Mouse (Mus musculus): ENCODE measurements at regions not wholly inside any gene's neighbourhood (a gene's known extent, or its start where the extent isn't known, plus 50 kb on each side); places are given as distances from the start of the nearest gene placed in this dataset.

DNA sequence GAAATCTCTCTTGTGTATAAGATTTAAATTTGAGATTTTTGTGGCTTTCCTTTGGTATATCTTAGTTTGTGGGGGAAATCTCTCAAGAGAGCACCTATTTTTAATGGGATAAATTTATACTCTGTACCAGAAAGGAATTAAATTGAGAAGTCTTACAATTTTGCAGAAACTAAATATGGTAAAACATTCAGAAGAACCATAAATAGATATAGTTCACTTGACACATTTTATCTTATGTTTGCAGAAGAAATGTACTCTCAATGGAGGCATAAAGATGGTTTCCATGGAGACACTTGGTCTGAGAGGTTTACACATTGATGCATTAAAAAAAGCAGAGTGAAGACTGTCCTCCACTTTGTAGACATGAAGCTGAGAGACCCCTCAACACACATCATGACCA, 86.9 kb downstream of the Ndufa10 start:
- no peak for DNase-seq (ENCODE audit: low spot score)

DNA sequence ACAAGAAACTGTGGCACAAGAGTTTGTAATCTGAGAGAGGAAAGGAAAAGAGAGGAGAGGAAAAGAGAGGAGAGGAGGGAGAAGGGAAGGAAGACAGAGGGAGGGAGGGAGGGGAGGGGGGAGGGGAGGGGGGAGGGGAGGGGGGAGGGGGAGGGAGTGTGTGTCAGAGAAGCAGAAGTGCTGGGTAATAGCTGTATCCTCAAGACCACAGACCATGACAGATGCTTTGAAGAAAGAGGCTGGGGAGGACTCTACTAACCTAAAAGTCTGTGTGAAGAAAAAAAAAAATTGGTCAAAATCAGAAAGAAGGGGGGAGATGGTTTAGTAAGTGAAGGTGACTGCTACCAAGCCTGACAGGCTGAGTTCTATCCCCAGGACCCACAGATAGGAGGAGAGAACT, 88.7 kb downstream of the Ndufa10 start:
- DNase-seq (ENCODE audit: low spot score): no peak

DNA sequence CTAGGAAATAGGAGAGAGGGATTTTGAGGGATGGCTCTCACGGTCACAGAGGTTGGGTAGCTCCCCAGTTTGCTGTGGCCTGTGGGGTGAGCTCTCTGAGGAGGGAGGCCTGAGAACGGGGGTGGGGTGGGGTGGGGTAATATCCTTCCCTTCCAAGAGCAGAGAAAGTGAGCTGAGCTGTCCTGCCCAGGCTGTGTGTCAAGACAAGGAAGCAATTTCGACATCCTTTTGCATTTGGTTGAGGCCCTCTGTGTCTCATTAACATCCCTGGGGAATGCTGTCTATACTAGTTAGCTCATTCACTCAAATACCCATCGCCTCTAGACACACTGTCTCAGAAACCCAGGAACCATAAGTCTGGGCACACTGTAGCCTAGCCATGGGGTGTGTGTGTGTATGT, 89.9 kb downstream of the Ndufa10 start:
- no peak for DNase-seq (ENCODE audit: low spot score)

DNA sequence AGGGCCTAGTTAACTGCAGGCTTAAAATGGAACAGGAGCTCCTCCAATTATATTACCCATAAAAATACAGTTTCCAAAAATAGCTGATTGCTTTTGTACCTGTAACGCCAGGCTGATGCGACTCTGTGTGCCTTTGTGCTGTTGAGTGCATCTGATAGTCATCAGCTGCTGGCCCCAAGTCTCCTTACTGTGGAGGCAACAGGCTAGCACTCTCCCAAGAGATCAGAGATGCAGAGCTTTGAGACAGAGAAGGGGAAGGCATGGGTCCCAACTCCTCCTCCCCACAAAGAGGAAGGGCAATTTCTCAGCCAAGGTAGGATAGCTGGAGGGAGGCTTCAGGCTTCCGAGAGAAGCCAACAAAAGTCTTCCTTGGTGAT, 94.2 kb downstream of the Ndufa10 start:
- no peak for DNase-seq (ENCODE audit: low spot score)

DNA sequence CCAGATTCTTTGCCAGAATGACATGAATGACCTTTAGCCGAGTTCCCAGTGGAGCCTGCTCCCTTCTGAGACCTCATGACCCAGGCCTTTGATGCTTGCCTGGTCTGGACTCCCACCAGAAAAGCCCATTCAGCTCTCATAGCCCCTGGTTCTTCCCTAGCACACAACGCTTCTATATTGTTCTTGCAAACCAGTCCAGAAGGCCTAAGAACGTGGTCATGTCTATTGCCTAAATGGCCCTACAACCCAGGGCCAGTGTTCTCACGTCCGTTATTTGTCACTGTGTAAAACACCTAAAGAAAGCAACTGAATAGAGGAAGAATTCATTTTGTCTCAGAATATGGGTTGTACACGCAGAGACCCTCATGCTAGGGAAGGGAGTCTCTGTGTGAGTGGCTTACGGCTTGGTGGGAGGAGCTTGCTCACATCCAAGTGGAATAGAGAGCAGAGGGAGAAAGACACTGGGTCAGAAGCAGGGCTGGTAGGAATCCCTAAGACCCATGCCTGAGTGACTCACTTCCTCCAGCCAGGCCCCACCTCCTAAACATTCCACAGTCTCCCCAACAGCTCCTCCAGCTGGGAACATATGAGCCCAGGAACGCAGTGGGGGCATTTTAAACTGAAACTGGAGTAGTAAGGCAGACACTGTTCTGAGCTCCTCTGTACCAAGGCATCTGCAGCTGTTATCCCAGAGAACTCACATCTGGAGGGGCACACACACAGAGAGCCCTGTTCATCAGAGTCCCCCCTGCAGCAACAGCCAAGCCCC, 94.7 kb downstream of the Ndufa10 start:
- DNase-seq (ENCODE audit: low spot score): peak; percentile 30

DNA sequence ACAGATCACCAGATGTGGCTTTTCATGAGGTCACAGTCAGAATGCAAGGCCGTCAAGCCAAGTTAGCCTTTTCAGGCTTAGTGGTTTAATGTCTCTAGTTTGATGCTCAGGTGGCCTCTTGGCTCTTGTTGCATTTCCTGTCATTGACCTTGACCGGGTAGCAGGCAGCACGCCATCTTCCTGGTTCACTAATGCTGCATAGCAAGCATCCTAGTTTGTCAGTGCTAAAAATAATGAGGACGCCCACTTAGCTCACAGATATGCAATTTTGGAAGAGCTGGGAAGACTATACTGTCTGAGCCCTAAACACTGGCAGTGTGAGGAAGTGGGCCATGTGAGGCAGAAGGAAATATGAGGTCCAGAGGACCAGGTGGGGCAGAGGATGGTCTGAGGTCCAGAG, 97.2 kb downstream of the Ndufa10 start:
- DNase-seq (ENCODE audit: low spot score): no peak

DNA sequence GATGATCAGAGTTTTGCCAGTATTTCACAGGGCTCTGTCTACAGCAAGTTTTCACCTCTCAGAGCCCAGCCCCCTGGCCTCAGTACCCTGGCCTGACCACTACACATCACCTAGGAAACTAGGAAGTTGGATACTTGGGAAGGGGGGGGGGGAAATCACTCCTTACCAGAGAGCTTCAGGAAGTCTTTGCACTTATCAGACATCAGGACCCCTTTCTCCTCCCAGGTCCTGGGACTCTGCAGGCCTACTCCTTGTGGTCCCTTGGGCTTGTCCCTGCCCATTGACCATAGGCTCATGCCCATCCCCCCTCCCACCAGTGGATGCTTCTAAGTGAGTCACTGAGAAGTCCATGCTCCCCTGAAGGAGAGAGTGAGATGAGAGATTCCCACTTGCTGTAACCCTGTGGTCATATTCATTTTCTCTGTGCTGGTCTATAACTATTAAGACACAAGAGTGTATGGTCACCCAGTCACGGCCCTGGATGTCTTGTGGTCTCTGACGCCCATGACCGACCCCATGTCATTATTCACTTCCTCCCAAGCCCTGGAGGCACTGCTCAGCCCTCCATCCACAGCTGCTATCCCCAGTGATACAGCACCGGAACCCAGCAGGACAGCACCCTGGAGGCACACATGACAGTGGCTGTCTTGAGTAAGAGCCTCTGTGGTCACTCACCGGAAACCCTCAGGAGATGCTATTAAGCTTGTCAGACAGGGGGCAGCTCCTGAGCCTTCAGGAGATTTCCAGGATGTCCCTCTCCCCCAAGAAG, 101.3 kb downstream of the Ndufa10 start:
- DNase-seq (ENCODE audit: low spot score): no peak

DNA sequence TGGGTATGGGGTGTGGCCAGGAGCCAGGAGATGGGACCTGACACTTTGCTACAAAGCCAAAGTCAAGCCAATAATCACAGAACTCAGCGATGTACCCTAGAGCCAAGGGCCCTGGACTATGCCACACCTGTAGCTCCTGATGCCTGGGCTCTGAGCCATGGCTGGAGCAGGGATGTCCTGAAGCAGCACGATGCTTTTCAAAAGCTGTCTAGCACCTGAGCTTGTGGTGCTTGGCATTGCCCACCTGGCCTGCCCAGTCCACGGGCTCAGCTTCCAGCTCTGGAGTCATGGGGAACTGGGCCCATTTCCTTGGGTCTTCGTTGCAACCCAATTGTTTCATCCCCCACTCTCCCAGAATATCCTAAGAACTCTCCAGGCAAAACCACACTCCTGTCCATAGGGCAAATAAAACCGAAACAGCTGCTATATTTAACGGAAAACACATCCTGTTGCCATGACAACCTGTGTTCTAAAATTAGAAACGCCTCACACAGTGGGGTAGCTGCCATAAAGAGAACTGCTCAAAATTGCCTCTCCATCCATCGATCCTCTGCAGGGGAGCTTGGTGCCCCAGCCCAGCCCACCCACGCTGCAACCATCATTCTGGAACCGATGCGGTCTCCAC, 102.2 kb downstream of the Ndufa10 start:
- no peak for DNase-seq (ENCODE audit: low spot score)

DNA sequence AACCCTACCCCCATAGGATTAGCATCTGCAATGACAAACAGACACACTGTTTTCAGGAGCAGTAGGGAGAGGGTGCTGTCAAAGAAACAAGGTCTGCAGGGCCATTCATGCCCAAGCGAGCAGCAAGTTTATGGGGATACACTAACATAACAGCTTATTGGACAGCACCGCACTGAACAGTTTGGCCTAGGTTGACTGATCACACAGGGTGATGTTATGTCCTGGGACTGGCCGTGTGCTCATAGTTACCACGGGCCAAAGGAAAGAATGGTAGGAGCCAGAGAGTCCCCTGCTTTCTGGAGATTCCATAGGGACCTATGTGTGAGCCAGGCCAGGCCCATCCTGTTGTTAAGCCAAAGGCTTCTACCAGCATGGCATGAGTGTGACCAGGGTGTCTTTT, 102.8 kb downstream of the Ndufa10 start:
- no peak for DNase-seq (ENCODE audit: low spot score)

DNA sequence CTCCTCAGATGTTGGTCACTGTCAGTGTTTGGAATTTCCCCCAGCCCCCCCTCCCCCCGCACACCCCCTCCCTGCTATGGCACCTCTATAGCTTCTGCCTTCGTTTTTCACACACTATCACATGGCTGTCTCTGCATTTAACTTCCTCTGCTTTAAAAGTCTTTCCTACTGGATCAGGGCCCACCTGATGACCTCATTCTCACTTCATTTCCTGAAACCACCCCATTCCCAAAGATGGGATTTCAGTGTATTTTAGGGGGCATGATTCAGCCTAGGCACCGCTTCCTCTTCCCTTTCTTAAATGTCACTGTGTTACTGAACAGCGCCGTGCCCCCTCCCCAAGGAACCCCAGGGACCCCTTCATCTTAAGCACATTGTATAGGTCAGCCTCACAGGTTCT, 103.7 kb downstream of the Ndufa10 start:
- DNase-seq (ENCODE audit: low spot score): no peak

DNA sequence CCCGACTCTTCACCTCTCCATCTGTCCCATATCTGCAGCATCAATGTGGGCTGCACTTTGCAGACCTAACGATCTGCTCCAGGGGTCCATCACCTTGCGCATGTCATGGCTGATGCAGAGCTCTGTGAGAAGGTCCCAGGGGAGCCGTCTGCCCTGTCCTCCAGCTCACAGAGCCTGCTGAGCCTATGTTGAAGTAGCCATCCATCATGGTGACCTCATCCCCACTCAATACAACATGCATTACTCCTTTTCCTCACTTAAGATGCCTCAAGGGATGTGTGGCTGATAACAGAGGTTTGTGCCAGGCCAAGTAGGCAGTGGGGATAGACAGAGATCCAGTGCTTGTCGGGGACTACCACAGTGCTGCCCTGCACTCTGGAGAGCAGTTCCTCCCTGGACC, 107.4 kb downstream of the Ndufa10 start:
- no peak for DNase-seq (ENCODE audit: low spot score)

DNA sequence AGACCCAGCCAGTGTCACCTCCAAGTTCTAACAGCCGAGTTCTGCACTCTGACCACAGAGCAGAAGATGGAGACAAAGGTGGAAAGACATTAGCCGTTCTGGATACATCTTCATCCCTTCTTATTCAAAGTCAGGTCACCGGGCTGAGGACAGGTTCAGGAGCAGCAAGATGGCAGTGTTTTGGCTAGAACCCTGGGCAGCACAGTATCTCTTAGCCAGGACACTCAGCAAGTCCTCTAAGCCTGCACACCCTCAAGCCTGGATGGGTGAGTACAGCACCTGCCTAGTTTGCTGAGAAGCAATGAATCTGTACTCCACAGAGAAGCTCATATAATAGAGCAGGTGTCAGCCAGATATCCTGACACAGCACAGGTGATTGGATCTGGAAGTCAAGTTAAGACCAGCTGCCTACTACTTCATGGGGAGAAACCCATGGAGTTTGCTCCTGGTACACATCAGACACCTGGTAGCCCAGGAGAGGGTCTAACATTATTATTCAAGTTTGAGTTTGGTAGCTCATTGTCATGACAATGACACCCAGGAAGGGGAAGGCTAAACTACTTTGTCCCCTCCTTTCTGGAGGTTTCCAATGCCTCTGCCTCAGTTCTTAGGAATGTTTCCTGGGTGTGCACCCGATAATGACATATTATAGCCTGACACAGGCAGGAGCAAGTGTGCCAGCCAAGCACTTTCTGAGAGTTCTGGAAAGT, 108.1 kb downstream of the Ndufa10 start:
- DNase-seq (ENCODE audit: low spot score): no peak

DNA sequence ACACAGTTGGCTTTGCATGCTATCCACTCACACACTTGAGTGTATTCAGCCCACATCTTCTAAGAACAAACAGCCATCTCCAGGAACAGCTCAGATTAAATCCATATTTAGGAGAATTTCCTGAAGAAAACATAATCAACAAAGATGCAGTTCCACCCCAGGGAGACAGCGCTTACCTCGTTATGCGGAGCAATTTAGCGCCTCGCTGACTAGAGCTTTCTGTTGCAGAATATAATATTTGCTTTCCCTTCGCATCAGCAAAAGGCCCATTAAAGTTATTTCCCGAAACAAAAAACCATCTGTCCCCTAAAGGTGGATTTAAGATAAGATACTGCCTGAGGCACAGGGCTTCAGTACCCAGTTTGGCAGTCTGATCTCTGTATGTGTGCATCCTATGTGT, 112.0 kb downstream of the Ndufa10 start:
- DNase-seq (ENCODE audit: low spot score): no peak

DNA sequence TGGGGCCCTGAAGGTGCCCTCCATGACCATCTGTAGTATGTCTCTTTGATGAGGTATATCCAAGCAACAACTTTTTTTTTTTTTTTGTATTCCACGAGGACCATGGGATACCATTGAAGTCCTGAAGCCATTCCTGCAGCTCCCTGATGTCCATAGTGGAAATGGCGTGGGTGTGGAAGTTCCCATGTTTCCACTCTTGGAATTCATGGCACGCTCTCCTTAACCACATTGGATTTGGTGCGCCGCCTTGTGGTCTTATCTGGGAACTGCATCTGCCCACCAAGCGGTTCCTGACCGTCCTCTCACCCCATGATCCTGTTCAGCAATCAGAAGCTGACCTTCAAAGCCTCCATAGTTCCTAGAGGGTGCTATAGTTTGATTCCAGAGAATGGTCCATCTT, 113.4 kb downstream of the Ndufa10 start:
- peak; percentile 16 for DNase-seq (ENCODE audit: low spot score)

DNA sequence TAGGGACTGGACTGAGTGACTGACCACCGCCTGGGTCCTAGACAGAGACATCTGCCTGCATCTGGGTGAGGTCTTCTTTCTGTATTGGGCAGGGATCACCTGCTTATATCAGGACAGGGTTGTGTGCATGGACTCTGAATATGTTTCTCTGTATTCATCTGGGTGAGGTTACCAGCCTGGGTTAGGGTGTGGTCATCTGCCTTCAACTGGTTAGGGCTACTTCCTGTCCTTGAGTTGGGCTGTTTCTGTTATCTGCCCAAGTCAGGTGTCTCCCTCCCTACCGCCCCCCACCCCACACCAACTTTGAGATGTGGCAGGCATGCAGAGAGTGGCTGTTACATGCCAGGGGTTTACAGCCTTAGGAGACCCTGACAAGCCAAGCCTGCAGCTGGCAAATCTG, 114.2 kb downstream of the Ndufa10 start:
- DNase-seq (ENCODE audit: low spot score): no peak

DNA sequence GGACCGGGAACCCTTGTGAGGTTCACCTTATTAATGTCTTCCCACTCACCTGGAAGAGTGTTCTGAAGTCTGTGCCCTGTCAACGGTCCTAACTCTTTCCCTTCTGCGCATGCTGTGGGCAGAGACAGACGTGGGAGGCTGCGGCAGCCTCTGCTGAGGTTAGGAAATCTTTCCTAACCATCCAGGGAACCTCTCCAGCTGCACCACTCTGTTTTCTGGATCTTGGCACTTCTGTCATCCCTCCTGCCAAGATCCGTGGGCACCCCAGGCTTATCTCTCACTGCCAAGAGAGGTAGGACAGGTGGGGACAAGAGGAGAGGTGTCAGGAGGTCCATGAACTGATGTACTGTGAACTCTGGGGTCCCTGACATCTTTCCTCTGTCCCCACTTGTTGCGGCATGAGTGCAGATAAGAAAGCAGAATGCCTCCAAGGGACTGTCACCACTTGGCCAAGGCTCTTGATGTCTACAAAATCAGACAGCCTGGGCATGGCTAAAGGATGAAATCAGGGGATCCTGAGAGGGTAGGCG, 114.8 kb downstream of the Ndufa10 start:
- no peak for DNase-seq (ENCODE audit: low spot score)

DNA sequence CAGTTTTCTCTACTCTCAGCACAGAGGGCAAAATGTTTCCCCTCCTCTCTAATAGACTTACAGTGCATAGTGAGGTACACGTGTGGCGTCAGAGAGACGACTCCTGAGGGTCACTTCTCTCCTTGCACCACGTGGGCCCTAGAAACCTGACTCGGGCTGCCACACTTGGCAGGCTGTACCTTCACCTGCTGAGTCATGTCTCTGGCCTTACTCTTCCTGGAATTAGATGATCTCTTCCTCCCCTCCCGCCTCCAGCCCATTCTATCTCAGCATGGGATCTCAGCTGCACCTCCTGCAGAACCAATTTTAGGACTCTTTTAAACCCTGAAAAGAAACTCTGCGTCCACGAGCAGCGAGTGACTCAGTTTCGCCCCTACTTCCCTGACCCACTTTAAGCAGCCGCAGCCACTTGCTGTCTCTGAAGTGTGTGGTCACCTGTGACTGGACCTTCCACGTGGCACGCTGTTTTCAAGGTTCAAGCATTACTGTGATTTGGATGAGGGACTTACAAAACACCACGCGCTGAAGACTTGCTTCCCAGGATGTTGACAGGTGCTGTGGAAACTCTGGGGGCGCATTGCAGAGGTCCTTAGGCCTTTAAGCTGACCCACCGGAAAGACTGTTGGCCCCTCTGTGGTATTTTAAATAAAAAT, 125.2 kb downstream of the Ndufa10 start:
- no peak for DNase-seq (ENCODE audit: low spot score)

DNA sequence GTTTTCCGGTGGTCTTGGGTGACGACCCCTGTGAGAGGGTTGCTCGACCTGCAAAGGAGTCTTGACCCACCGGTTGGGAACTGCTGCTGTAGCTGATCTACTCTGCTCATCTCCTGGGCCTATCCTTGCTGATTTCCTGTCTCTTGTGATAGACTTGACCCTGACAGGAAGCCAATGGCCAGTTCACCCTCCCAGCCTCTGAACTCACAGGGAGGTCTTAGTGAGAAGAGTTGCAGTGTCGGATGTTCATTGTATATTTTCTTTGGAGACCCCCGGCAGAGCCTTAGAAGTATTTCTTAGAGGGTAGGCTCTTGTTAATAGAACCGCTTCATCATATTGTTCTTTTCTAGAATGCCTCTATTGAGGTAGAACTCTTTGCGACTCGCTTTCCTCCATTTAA, 126.0 kb downstream of the Ndufa10 start:
- no peak for DNase-seq (ENCODE audit: low spot score)

DNA sequence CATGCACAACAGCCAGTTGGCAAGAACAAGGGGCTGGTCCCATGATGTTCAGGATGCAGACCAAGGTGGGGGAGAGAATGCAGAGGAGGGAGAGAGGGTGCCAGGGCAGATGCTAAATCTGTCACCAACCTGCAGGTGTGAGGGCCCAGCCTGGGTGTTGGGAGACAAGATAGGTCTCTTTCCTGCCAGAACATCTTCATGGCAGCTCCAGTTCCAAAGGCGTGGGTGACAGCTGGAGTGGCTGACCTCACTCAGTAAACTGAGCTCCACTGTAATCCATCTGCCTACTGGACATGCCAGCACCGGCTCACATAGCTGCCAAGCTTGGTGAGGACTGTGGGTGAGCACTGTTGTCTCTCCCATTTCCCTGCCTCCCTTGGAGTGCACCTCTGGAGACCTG, 129.9 kb downstream of the Ndufa10 start:
- no peak for DNase-seq (ENCODE audit: low spot score)

DNA sequence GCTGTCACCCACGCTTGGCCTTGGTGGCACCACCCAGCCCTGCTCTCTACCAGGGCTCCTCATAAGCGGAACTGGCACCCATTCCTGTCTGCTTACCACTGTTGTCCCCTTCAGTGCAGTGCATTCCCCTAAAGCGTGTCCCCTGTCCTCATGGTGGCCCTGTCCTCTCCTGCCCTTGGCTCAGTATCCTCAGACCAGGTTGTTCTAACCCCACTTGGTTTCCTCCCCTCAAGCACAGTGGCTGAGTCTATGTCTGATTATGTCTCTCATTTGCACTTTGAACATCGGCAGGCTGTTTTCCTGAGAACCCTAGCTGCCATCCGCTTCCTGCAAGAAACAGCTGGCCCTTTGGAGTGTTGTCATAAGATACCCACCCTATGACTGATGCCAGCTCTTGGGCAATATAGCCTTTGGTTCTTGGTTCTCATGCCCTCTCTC, 130.5 kb downstream of the Ndufa10 start:
- DNase-seq (ENCODE audit: low spot score): no peak

DNA sequence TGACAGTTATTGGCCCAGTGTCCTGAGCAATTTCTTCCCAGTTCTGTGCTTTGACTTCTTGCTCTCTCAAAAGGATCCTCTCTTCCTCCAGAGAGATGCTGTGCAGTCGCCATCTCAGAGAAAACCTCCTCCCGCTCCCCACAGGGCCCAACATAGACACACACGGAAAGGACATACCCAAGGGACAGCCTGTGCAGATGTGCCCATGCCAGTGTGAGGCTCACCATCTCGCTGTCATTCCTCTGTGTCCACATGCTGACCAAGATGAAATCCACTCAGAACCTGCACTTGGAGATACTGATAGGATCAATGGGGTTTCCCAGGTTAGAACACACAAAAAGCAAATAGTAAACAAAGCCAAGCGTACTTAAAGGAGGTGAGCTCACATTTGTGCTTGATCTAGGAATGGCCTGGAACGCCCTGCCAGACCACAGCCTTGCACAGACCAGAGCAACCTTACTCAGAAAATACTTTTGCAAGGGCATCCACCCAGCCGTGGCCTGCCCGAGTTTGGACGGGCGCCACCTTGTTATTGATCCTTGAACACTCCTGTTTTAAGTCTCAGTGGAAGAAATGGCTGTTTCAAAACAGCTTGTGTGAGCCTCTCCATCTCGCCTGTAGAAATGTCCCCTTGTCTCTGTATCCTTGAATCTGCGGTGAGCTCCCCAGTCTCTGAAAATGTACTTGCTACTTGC, 131.7 kb downstream of the Ndufa10 start:
- no peak for DNase-seq (ENCODE audit: low spot score)

Measured in testis, postnatal 14 days (tissue).